Mouse (Mus musculus): ENCODE results near the gene Gadl1. TPM values are rescaled to one million over a fixed set of nuclear protein-coding genes. Genes with fewer than 3 reads are reported as not detected.

The Gadl1 gene
- polyA plus RNA-seq, 1 experiment from 2014 or later: 0.59 TPM

DNA sequence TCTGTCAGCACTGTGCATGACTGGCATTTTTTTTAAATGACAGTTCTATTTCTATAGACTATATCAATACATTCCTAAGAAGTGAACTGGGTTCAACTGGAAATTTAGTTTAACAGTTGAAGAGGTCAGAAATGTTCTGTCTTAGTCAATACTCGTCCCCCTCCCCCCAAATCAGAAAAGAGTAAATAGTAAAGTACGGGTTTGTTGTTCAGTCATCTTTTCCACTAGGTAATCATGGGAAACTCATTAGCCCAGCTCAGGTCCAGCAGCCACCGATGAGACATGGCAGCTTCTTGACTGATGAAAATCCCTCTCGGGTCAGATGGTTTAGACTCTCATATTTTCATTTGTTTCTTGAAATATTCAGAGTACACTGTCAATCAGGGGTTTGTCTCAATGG lies 166.9 kb downstream of the Gadl1 start:
- Histone ChIP-seq H3K4me3 (ENCODE audit: low read depth, low read length) (no peak overlapping the region), H3K36me3 (ENCODE audit: control insufficient read depth, insufficient read depth, low read length) (no peaks in the 10 kb centered on the region), H3K9ac (ENCODE audit: low read length) (no peak overlapping the region), H3K4me2 (ENCODE audit: low read depth, severe bottlenecking) (no peak overlapping the region), H3K27me3 (ENCODE audit: control insufficient read depth, insufficient read depth, low read length) (no peaks in the 10 kb centered on the region), H3K4me1 (ENCODE audit: control insufficient read depth, insufficient read depth, low read length) (no peaks in the 10 kb centered on the region), H3K9me3 (ENCODE audit: control insufficient read depth, low read length) (no peaks in the 10 kb centered on the region), H3K27ac (replicated peaks; ENCODE audit: low read depth, low read length) (no peak overlapping the region)
- WGBS: 81% methylated on average over 4 of the region's 4 CpGs
- ATAC-seq (ENCODE audit: insufficient number of reproducible peaks, low FRiP score, low TSS enrichment, low read depth): no peak
- no peak for DNase-seq (ENCODE audit: low spot score)

GRCm38 (mm10) chr9:116076946-116077345 lies 167.7 kb downstream of the Gadl1 start:
- Histone ChIP-seq H3K9ac (ENCODE audit: low read length) (no peak overlapping the region), H3K27me3 (ENCODE audit: control insufficient read depth, insufficient read depth, low read length) (no peaks in the 10 kb centered on the region), H3K4me1 (ENCODE audit: control insufficient read depth, insufficient read depth, low read length) (no peaks in the 10 kb centered on the region), H3K27ac (replicated peaks; ENCODE audit: low read depth, low read length) (no peak overlapping the region), H3K4me3 (ENCODE audit: low read depth, low read length) (no peak overlapping the region), H3K9me3 (ENCODE audit: control insufficient read depth, low read length) (no peaks in the 10 kb centered on the region), H3K4me2 (ENCODE audit: low read depth, severe bottlenecking) (no peak overlapping the region), H3K36me3 (ENCODE audit: control insufficient read depth, insufficient read depth, low read length) (no peaks in the 10 kb centered on the region)
- ATAC-seq (ENCODE audit: insufficient number of reproducible peaks, low FRiP score, low TSS enrichment, low read depth): no peak
- DNase-seq (ENCODE audit: low spot score): no peak
- WGBS: 69% methylated on average over 2 of the region's 2 CpGs

GRCm38 (mm10) chr9:116077419-116077818 lies 168.2 kb downstream of the Gadl1 start:
- ATAC-seq (ENCODE audit: insufficient number of reproducible peaks, low FRiP score, low TSS enrichment, low read depth): no peak
- H3K27me3 ChIP-seq (ENCODE audit: control insufficient read depth, insufficient read depth, low read length): no peaks in the 10 kb centered on the region

DNA sequence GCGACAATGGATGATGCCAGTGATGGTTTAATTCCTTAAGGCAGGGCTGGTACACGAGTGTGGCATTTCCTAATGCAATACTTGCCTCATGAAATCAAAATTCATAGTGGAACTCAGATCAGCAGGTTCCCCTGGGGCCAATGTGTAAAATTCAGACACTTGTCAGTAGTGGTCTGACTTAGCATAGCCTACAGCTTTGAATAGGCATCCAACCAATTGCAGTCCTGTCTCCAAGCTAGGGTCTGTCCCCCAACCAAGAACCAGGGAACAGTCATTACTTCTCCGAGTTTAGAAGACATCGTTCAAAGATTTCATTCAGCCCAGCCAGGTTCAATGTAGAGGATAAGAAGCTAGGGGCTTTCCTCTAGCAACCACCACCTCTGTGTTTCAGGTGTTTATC lies 172.5 kb downstream of the Gadl1 start:
- no peak overlapping the region for H3K9ac ChIP-seq (ENCODE audit: low read length)
- H3K4me1 ChIP-seq (ENCODE audit: control insufficient read depth, insufficient read depth, low read length): no peaks in the 10 kb centered on the region
- no peak overlapping the region for H3K4me3 ChIP-seq (ENCODE audit: low read depth, low read length)
- no peak overlapping the region for H3K27ac ChIP-seq (replicated peaks; ENCODE audit: low read depth, low read length)
- H3K9me3 ChIP-seq (ENCODE audit: control insufficient read depth, low read length): no peaks in the 10 kb centered on the region
- ATAC-seq (ENCODE audit: insufficient number of reproducible peaks, low FRiP score, low TSS enrichment, low read depth) (no peak), DNase-seq (ENCODE audit: low spot score) (no peak)
- 84% methylated on average over 4 of the region's 4 CpGs for WGBS
- no peaks in the 10 kb centered on the region for H3K36me3 ChIP-seq (ENCODE audit: control insufficient read depth, insufficient read depth, low read length)
- H3K27me3 ChIP-seq (ENCODE audit: control insufficient read depth, insufficient read depth, low read length): no peaks in the 10 kb centered on the region
- no peak overlapping the region for H3K4me2 ChIP-seq (ENCODE audit: low read depth, severe bottlenecking)

More at GRCm38 (mm10) chr9:116077419-116077818, 168.2 kb downstream of the Gadl1 start:
- Histone ChIP-seq H3K4me2 (ENCODE audit: low read depth, severe bottlenecking) (no peak overlapping the region), H3K4me1 (ENCODE audit: control insufficient read depth, insufficient read depth, low read length) (no peaks in the 10 kb centered on the region), H3K27ac (replicated peaks; ENCODE audit: low read depth, low read length) (no peak overlapping the region), H3K9me3 (ENCODE audit: control insufficient read depth, low read length) (no peaks in the 10 kb centered on the region), H3K9ac (ENCODE audit: low read length) (no peak overlapping the region), H3K36me3 (ENCODE audit: control insufficient read depth, insufficient read depth, low read length) (no peaks in the 10 kb centered on the region), H3K4me3 (ENCODE audit: low read depth, low read length) (no peak overlapping the region)
- 91% methylated on average over 2 of the region's 2 CpGs for WGBS
- DNase-seq (ENCODE audit: low spot score): no peak

- Histone ChIP-seq H3K4me2 (ENCODE audit: low read depth, severe bottlenecking) (no peak overlapping the region), H3K27ac (replicated peaks; ENCODE audit: low read depth, low read length) (no peak overlapping the region), H3K27me3 (ENCODE audit: control insufficient read depth, insufficient read depth, low read length) (no peaks in the 10 kb centered on the region), H3K9me3 (ENCODE audit: control insufficient read depth, low read length) (no peaks in the 10 kb centered on the region), H3K9ac (ENCODE audit: low read length) (no peak overlapping the region), H3K4me1 (ENCODE audit: control insufficient read depth, insufficient read depth, low read length) (no peaks in the 10 kb centered on the region), H3K4me3 (ENCODE audit: low read depth, low read length) (no peak overlapping the region), H3K36me3 (ENCODE audit: control insufficient read depth, insufficient read depth, low read length) (no peaks in the 10 kb centered on the region)
- ATAC-seq (ENCODE audit: insufficient number of reproducible peaks, low FRiP score, low TSS enrichment, low read depth) (no peak), DNase-seq (ENCODE audit: low spot score) (no peak)
- 89% methylated on average over 5 of the region's 5 CpGs for WGBS
These were observed 174.0 kb downstream of the Gadl1 start for GRCm38 (mm10) chr9:116083300-116083699.

DNA sequence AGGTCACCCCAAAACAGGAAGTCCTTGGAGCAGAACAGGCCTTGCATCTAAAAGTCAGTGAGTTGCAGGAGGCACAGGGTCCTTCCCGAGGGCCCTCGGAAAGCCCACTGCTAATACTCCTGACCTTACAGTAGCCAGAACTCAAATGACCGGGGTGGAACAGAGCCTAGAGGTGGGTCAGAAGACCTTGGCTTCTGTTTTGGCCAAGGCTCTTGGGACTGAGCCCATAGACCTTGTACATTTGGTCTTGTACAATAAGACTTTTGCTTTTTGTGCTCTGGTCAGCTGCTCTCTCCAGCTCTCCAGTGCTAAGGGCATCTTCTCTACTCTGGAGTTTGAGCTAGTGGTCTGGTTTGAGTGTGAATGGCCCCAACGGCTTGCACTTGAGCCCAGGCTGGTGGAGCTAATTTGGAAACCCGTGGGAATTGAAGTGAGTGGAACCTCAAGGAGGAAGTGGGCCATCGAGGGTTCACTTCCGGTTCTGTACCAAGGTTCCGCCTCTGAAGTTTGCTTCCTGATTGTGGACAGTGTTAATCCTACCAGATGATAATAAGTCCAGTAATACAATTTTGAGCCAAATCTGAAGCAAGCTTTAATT lies 174.6 kb downstream of the Gadl1 start:
- H3K9ac ChIP-seq (ENCODE audit: low read length): no peak overlapping the region
- DNase-seq (ENCODE audit: low spot score) (no peak), ATAC-seq (ENCODE audit: insufficient number of reproducible peaks, low FRiP score, low TSS enrichment, low read depth) (no peak)
- no peak overlapping the region for H3K4me3 ChIP-seq (ENCODE audit: low read depth, low read length)
- no peaks in the 10 kb centered on the region for H3K9me3 ChIP-seq (ENCODE audit: control insufficient read depth, low read length)
- H3K27ac ChIP-seq (replicated peaks; ENCODE audit: low read depth, low read length): no peak overlapping the region
- WGBS: 93% methylated on average over 8 of the region's 8 CpGs
- H3K36me3 ChIP-seq (ENCODE audit: control insufficient read depth, insufficient read depth, low read length): no peaks in the 10 kb centered on the region
- H3K4me1 ChIP-seq (ENCODE audit: control insufficient read depth, insufficient read depth, low read length): no peaks in the 10 kb centered on the region
- H3K27me3 ChIP-seq (ENCODE audit: control insufficient read depth, insufficient read depth, low read length): no peaks in the 10 kb centered on the region
- H3K4me2 ChIP-seq (ENCODE audit: low read depth, severe bottlenecking): no peak overlapping the region

DNA sequence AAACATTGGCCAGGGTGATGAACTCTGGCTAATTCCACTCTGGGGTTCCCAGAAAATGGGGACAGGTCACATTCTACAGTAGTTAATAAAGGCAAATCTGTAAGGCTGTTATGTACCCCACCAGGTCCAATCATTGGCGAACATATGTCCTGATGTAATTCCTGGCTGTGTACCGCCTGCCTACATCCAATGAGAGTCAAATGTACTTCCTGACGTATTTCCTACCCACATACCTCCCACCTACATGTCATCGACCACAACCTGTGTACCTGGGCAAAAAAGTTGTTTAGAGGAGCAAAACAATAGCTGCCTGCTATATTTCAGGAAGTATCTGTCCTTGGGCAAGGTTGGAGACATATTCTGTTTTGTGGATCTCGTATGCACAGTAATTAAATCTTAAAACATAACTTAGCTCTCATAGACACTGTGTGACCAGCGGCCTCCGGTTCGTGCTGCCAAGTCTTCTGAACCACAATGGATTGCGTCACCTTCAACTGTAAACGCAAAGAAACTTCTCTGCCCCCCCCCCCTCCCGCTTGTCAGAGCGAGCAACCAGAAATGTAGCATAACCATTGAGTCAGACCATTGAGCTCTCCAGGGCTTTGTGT lies 175.2 kb downstream of the Gadl1 start:
- Histone ChIP-seq H3K27me3 (ENCODE audit: control insufficient read depth, insufficient read depth, low read length) (no peaks in the 10 kb centered on the region), H3K27ac (replicated peaks; ENCODE audit: low read depth, low read length) (no peak overlapping the region), H3K36me3 (ENCODE audit: control insufficient read depth, insufficient read depth, low read length) (no peaks in the 10 kb centered on the region), H3K4me2 (ENCODE audit: low read depth, severe bottlenecking) (no peak overlapping the region), H3K9me3 (ENCODE audit: control insufficient read depth, low read length) (no peaks in the 10 kb centered on the region), H3K4me3 (ENCODE audit: low read depth, low read length) (no peak overlapping the region), H3K9ac (ENCODE audit: low read length) (no peak overlapping the region), H3K4me1 (ENCODE audit: control insufficient read depth, insufficient read depth, low read length) (no peaks in the 10 kb centered on the region)
- ATAC-seq (ENCODE audit: insufficient number of reproducible peaks, low FRiP score, low TSS enrichment, low read depth) (no peak), DNase-seq (ENCODE audit: low spot score) (no peak)
- 94% methylated on average over 12 of the region's 12 CpGs for WGBS

- Histone ChIP-seq H3K36me3 (ENCODE audit: control insufficient read depth, insufficient read depth, low read length) (no peaks in the 10 kb centered on the region), H3K9ac (ENCODE audit: low read length) (no peak overlapping the region), H3K4me1 (ENCODE audit: control insufficient read depth, insufficient read depth, low read length) (no peaks in the 10 kb centered on the region), H3K4me3 (ENCODE audit: low read depth, low read length) (no peak overlapping the region), H3K27me3 (ENCODE audit: control insufficient read depth, insufficient read depth, low read length) (no peaks in the 10 kb centered on the region), H3K4me2 (ENCODE audit: low read depth, severe bottlenecking) (no peak overlapping the region), H3K27ac (replicated peaks; ENCODE audit: low read depth, low read length) (no peak overlapping the region), H3K9me3 (ENCODE audit: control insufficient read depth, low read length) (no peaks in the 10 kb centered on the region)
- 90% methylated on average over 6 of the region's 6 CpGs for whole genome bisulfite sequencing
- DNase-seq (ENCODE audit: low spot score) (no peak), ATAC-seq (ENCODE audit: insufficient number of reproducible peaks, low FRiP score, low TSS enrichment, low read depth) (no peak)
These were observed 176.7 kb downstream of the Gadl1 start for GRCm38 (mm10) chr9:116085999-116086398.

DNA sequence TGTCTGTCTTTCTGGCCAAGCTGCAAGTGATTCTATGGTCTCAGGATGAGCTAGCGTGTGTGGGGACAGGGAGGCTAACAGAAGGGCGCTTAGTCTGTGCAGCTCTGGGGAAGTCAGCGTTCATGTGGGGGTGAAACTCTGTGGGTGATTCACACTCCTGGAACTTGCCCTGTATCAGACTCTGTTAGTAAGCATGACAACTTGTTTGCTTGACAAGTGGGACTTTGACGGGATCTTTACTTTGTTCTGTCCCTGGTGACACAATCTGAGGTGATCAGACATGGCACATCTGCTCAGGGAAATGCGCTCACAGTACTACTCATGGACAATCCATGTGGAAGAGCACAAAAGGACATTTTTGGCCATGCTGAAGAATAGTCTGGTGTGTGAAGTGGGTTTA lies 178.0 kb downstream of the Gadl1 start:
- H3K27ac ChIP-seq (replicated peaks; ENCODE audit: low read depth, low read length): no peak overlapping the region
- no peaks in the 10 kb centered on the region for H3K9me3 ChIP-seq (ENCODE audit: control insufficient read depth, low read length)

More for the DNA sequence above, 178.0 kb downstream of the Gadl1 start:
- H3K9ac ChIP-seq (ENCODE audit: low read length): no peak overlapping the region
- H3K27me3 ChIP-seq (ENCODE audit: control insufficient read depth, insufficient read depth, low read length): no peaks in the 10 kb centered on the region
- H3K36me3 ChIP-seq (ENCODE audit: control insufficient read depth, insufficient read depth, low read length): no peaks in the 10 kb centered on the region
- no peak for ATAC-seq (ENCODE audit: insufficient number of reproducible peaks, low FRiP score, low TSS enrichment, low read depth)
- H3K4me2 ChIP-seq (ENCODE audit: low read depth, severe bottlenecking): no peak overlapping the region
- H3K4me1 ChIP-seq (ENCODE audit: control insufficient read depth, insufficient read depth, low read length): no peaks in the 10 kb centered on the region
- 91% methylated on average over 5 of the region's 5 CpGs for WGBS
- no peak overlapping the region for H3K4me3 ChIP-seq (ENCODE audit: low read depth, low read length)
- DNase-seq (ENCODE audit: low spot score): no peak

Data from limb, embryonic 11.5 days (tissue).